Mouse (Mus musculus) hindbrain, postnatal 0 days (tissue): ENCODE measurements around the gene Nlgn1. TPM values are rescaled to one million over a fixed set of nuclear protein-coding genes. Genes with fewer than 3 reads are reported as not detected.

Experiments
- ATAC-seq: fragments of 200-750 bp; cut with Nextera tagmentation; 2 replicates; pipeline ENCODE4 v1.8.0; 2017; ENCODE audit warnings: mild to moderate bottlenecking, moderate TSS enrichment, moderate library complexity
- DNase-seq: peaks from one replicate; pipeline ENCODE4 v3.0.0-alpha.2; 2015; ENCODE audit warnings: low spot score
- H3K27ac ChIP-seq: fragments of 300-500 bp; sonication (generic); 2 replicates; pipeline ENCODE4 v1.5.1; 2014; ENCODE audit warnings: mild to moderate bottlenecking
- H3K27me3 ChIP-seq: fragments of 300-500 bp; sonication (generic); 2 replicates; pipeline ENCODE4 v1.6.1; 2014; ENCODE audit warnings: low read length, mixed read lengths; ENCODE audit not compliant: insufficient read depth
- H3K36me3 ChIP-seq: fragments of 300-500 bp; sonication (generic); 2 replicates; pipeline ENCODE4 v1.6.1; 2014; ENCODE audit warnings: low read length, mixed read lengths; ENCODE audit not compliant: insufficient read depth
- H3K4me1 ChIP-seq: fragments of 300-500 bp; sonication (generic); 2 replicates; pipeline ENCODE4 v1.6.1; 2014; ENCODE audit warnings: antibody characterized with exemption, low read length, mixed read lengths; ENCODE audit not compliant: insufficient read depth
- H3K4me2 ChIP-seq: fragments of 300-500 bp; sonication (generic); 2 replicates; pipeline ENCODE4 v1.6.1; 2014; ENCODE audit warnings: low read depth, mild to moderate bottlenecking, low read length, moderate library complexity, mixed read lengths
- H3K4me3 ChIP-seq: fragments of 300-500 bp; sonication (generic); 2 replicates; pipeline ENCODE4 v1.5.1; 2014; ENCODE audit warnings: low read length
- H3K9ac ChIP-seq: fragments of 300-500 bp; sonication (generic); replicated peaks from 2 replicates; pipeline ENCODE4 v1.6.1; 2014; ENCODE audit warnings: mild to moderate bottlenecking, low read length, moderate library complexity, mixed read lengths
- H3K9me3 ChIP-seq: fragments of 300-500 bp; sonication (generic); 2 replicates; pipeline ENCODE4 v1.6.1; 2016; ENCODE audit warnings: low read length, mixed read lengths
- CTCF ChIP-seq: IDR thresholded peaks from 2 replicates; pipeline ENCODE4 v1.5.1; 2016; ENCODE audit warnings: antibody characterized with exemption, control low read depth, low read depth
- WGBS: fragments of 180-500 bp; shearing (Covaris S2); extraction: QIAGEN DNeasy Blood & Tissue Kit; methylation state at CpG from one replicate; pipeline ENCODE4 v1.1.7; 2014; 5-methylcytosine and 5-hydroxymethylcytosine counted together
- polyA plus RNA-seq: library from polyadenylated mRNA; unstranded; fragments of >200 nt; fragmentation: Nextera tagmentation; extraction: Ambion mirVana; gene quantifications from 2 replicates; pipeline ENCODE4 v1.2.1, GENCODE M21; 2015
- total RNA-seq: library from RNA; depleted of rRNA; stranded (reverse); fragments of >200 nt; gene quantifications from 2 replicates; pipeline ENCODE4 v1.2.3, GENCODE M21; 2014

Gene Nlgn1
- total and polyA plus RNA-seq, 2 experiments from 2014 or later, result 28.4 to 61.5 TPM

DNA sequence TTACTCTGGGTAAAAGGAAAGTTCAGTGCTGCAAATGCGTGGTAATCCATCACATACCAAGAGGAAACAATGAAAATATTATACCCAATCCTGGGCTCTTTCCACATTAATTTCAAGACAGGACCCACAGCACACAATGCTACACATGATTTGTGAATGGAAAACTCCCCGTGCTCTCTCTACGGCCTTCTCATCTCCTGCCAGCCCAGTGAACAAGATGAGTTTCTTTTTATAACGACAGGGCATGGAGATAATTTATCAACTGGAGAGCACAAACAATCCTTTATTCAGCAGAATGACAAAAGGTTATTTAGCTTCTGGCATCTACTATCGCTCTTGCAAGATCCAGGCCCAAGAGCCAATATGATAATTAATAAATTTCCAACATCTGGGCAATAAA lies 116.0 kb downstream of the Nlgn1 start:
- Histone ChIP-seq H3K4me3 (no peak overlapping the region), H3K27me3 (no peaks in the 10 kb centered on the region), H3K27ac (no peak overlapping the region), H3K4me2 (no peak overlapping the region), H3K4me1 (no peaks in the 10 kb centered on the region), H3K9ac (no peak overlapping the region), H3K9me3 (no peaks in the 10 kb centered on the region), H3K36me3 (no peaks in the 10 kb centered on the region)
- DNase-seq (no peak), ATAC-seq (no peak)
- 40% methylated on average over 5 of the region's 5 CpGs for WGBS
- no peak for TF ChIP-seq CTCF

GRCm38 (mm10) chr3:26202702-26203101 lies 129.6 kb downstream of the Nlgn1 start:
- H3K27ac ChIP-seq, result no peak overlapping the region
- ATAC-seq (no peak), DNase-seq (no peak)
- no peak overlapping the region for H3K9ac ChIP-seq
- H3K4me1 ChIP-seq, result no peaks in the 10 kb centered on the region
- WGBS, result 88% methylated on average over 3 of the region's 3 CpGs
- H3K4me2 ChIP-seq, result no peak overlapping the region
- H3K36me3 ChIP-seq, result no peaks in the 10 kb centered on the region
- no peaks in the 10 kb centered on the region for H3K9me3 ChIP-seq
- no peak for TF ChIP-seq CTCF
- H3K27me3 ChIP-seq, result no peaks in the 10 kb centered on the region
- H3K4me3 ChIP-seq, result no peak overlapping the region

GRCm38 (mm10) chr3:26201410-26201809 lies 130.8 kb downstream of the Nlgn1 start:
- Histone ChIP-seq H3K27me3 (no peaks in the 10 kb centered on the region), H3K4me1 (no peaks in the 10 kb centered on the region), H3K36me3 (no peaks in the 10 kb centered on the region), H3K9me3 (no peaks in the 10 kb centered on the region), H3K9ac (no peak overlapping the region), H3K27ac (no peak overlapping the region), H3K4me2 (no peak overlapping the region), H3K4me3 (no peak overlapping the region)
- TF ChIP-seq CTCF, result no peak
- no peak for ATAC-seq
- DNase-seq, result no peak
- WGBS, result 63% methylated on average over 1 of the region's 1 CpGs

DNA sequence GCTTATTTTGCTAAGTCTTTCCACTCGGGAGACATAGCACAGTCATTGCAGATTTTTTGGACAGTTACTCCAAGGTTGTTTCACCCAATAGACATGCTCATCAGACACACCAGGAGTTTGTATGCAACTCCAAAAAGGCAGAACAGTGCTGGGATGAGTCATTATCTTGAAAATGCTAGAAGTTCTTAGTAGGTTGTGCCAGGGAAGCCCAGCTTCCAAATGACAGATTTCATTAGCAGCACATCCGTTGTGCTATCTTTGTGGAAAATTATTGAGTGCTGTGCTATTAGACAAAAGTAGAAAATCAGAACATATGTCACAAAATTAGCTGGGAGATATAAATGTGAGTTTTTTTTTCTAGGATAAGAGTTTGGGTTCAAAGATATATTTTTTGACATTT lies 137.3 kb downstream of the Nlgn1 start:
- Histone ChIP-seq H3K36me3 (no peaks in the 10 kb centered on the region), H3K4me1 (no peaks in the 10 kb centered on the region), H3K9ac (no peak overlapping the region), H3K4me3 (no peak overlapping the region), H3K27ac (no peak overlapping the region), H3K4me2 (no peak overlapping the region), H3K9me3 (no peaks in the 10 kb centered on the region), H3K27me3 (no peaks in the 10 kb centered on the region)
- DNase-seq, result no peak
- 71% methylated on average over 2 of the region's 2 CpGs for WGBS
- ATAC-seq, result no peak
- no peak for TF ChIP-seq CTCF

DNA sequence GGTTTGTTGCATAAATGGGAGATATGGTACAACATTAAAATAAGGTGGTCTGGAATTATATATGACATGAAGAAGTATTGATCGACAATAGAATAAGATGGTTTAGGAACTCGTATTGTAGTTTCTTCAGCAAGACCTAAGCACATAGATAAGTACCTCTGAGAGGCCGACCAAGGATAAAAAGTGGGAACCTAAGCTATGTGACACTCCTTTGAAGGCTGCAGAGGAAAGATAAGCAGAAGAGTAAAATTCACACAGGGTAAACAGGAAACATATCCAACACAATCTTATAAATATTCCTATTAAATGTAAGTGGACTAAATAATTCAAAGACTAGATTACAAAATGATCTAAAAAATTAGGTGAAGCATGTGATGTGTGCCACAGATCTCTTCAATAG lies 151.2 kb downstream of the Nlgn1 start:
- H3K9ac ChIP-seq, result no peak overlapping the region
- H3K4me1 ChIP-seq, result no peaks in the 10 kb centered on the region
- no peak for ATAC-seq
- no peak for DNase-seq
- TF ChIP-seq CTCF, result no peak
- 91% methylated on average over 3 of the region's 3 CpGs for WGBS
- H3K4me2 ChIP-seq, result no peak overlapping the region
- H3K9me3 ChIP-seq, result no peaks in the 10 kb centered on the region
- no peak overlapping the region for H3K4me3 ChIP-seq
- no peaks in the 10 kb centered on the region for H3K27me3 ChIP-seq
- H3K27ac ChIP-seq, result no peak overlapping the region
- H3K36me3 ChIP-seq, result no peaks in the 10 kb centered on the region

DNA sequence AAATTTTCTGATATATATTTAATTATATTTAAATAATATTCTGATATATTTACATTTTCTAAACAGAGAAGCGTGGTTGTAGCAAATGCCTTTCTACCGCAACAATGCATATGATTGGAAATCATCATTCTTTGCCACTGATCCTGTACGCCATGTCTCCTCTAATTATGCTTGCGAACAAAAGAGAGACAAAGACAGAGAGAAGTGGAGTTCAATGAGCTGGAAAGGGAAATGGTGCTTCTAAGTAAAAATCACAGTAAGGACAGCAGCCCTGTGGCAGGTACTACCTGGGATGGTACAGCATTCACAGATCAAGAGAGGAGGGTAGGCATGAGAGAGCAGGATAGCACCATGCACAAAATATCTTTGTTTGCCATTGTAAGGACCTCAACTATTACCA lies 156.9 kb downstream of the Nlgn1 start:
- Histone ChIP-seq H3K27ac (no peak overlapping the region), H3K9ac (no peak overlapping the region), H3K4me3 (no peak overlapping the region), H3K9me3 (no peaks in the 10 kb centered on the region), H3K36me3 (no peaks in the 10 kb centered on the region), H3K4me2 (no peak overlapping the region), H3K4me1 (no peaks in the 10 kb centered on the region), H3K27me3 (no peaks in the 10 kb centered on the region)
- WGBS, result 82% methylated on average over 4 of the region's 4 CpGs
- ATAC-seq, result no peak
- TF ChIP-seq CTCF, result no peak
- no peak for DNase-seq

DNA sequence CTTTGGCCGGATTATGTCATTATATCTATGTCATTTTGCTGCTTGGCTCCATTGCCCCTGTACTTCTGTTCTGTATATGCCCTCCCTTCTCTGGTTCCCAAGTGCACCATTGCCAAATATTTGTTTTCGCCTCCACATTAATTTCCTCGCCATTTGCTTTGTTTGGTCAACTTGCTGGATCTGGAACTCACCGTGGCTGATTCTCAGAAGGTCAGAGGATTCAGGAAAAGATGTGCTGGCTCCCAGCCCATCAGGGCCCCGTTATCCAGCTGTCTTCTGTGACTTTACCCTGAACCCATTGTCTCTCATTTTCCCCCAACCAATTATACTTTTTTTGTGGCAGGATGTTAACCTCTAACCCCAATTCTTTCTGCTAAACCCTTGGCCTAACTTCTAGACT lies 158.0 kb downstream of the Nlgn1 start:
- no peak overlapping the region for H3K4me3 ChIP-seq
- no peak for DNase-seq

More for the DNA sequence above, 158.0 kb downstream of the Nlgn1 start:
- ATAC-seq, result no peak
- Histone ChIP-seq H3K36me3 (no peaks in the 10 kb centered on the region), H3K27me3 (no peaks in the 10 kb centered on the region), H3K9me3 (no peaks in the 10 kb centered on the region), H3K4me2 (no peak overlapping the region), H3K9ac (no peak overlapping the region), H3K4me1 (no peaks in the 10 kb centered on the region), H3K27ac (no peak overlapping the region)
- no peak for TF ChIP-seq CTCF
- WGBS, result 40% methylated on average over 5 of the region's 5 CpGs
